Mouse (Mus musculus) heart, adult 2 months (tissue): ENCODE results near the gene Capn6. TPM values are rescaled to one million over a fixed set of nuclear protein-coding genes. Genes with fewer than 3 reads are reported as not detected.

Experiments
- DNase-seq, 2 experiments: peaks; one replicate each; pipeline ENCODE4 v3.0.0; 2021
- H3K27ac ChIP-seq: fragments of 200-600 bp; 2 replicates; pipeline ENCODE4 v1.8.1; 2022
- H3K27me3 ChIP-seq: fragments of 200-500 bp; 2 replicates; pipeline ENCODE4 v1.6.1; 2012; ENCODE audit warnings: mild to moderate bottlenecking, low read length, inconsistent platforms, mixed read lengths; ENCODE audit not compliant: control insufficient read depth, insufficient read depth
- H3K36me3 ChIP-seq: fragments of 200-500 bp; 2 replicates; pipeline ENCODE4 v1.6.1; 2012; ENCODE audit warnings: low read length, inconsistent platforms; ENCODE audit not compliant: control insufficient read depth, insufficient read depth
- H3K4me1 ChIP-seq: fragments of 200-500 bp; 2 replicates; pipeline ENCODE4 v1.6.1; 2011; ENCODE audit warnings: low read length; ENCODE audit not compliant: control insufficient read depth, insufficient read depth
- H3K4me3 ChIP-seq: fragments of 200-600 bp; 2 replicates; pipeline ENCODE4 v1.8.1; 2022
- H3K79me2 ChIP-seq: fragments of 200-500 bp; replicated peaks from 2 replicates; pipeline ENCODE4 v1.6.1; 2012; ENCODE audit warnings: mild to moderate bottlenecking, inconsistent platforms, low read length, moderate library complexity, mixed read lengths; ENCODE audit not compliant: control insufficient read depth, insufficient read depth
- H3K9ac ChIP-seq: fragments of 200-500 bp; 2 replicates; pipeline ENCODE4 v1.6.1; 2012; ENCODE audit warnings: low read depth, mild to moderate bottlenecking, control low read depth, inconsistent platforms, low read length, mixed read lengths
- CTCF ChIP-seq: fragments of 200-600 bp; IDR thresholded peaks from 2 replicates; pipeline ENCODE4 v1.8.1; 2022; ENCODE audit warnings: antibody characterized with exemption, mild to moderate bottlenecking, moderate library complexity
- EP300 ChIP-seq: fragments of 200-500 bp; IDR thresholded peaks from 2 replicates; pipeline ENCODE4 v1.6.1; 2011; ENCODE audit warnings: low read depth, low read length, control low read depth; ENCODE audit not compliant: insufficient read depth
- POLR2A ChIP-seq: fragments of 200-500 bp; IDR thresholded peaks from 2 replicates; pipeline ENCODE4 v1.6.1; 2011; ENCODE audit warnings: mild to moderate bottlenecking, low read depth, low read length, control low read depth; ENCODE audit not compliant: insufficient read depth
- WGBS: fragments of 180-500 bp; shearing (Covaris S2); methylation state at CpG from one replicate; pipeline ENCODE4 v1.1.7; 2018; 5-methylcytosine and 5-hydroxymethylcytosine counted together
- intact Hi-C: fragments of 180-260 bp; cut with DNase I; formaldehyde crosslinking; loops from one replicate; pipeline ENCODE4 v1.15.1; 2025
- microRNA-seq, 2 experiments: library from miRNA; unstranded; fragments of <30 nt; microRNA quantifications; one replicate each; pipeline ENCODE4 v1.2.0; 2021
- polyA plus RNA-seq: library from polyadenylated mRNA; depleted of rRNA; stranded (reverse); fragments of >200 nt; gene quantifications from 2 replicates; pipeline ENCODE4 v1.2.3, GENCODE M21; 2012; rRNA removed
- total RNA-seq, 2 experiments: library from RNA; stranded (reverse); gene quantifications; 2 replicates each; pipeline ENCODE4 v1.2.3; 2021

Gene Capn6
- total and polyA plus RNA-seq, 3 experiments = 0.57 to 0.98 (median 0.94) TPM

DNA sequence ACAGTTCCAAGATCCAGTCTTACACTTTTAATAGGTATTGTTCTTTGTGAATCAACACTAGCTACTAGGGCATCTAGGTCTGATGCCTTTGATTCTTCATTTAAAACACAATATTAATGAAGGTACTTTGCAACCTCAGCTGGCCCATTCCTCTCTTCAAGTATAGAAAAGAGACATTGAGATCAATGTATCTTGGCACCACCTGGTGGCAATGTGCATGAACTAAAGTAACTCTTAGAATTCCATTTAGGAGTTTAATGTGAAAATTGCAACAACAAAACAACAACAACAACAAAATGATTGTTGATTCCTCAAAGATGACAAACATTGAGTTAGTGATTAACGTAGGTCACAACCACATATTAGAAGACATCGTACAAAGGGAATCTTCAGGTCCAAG lies 8.3 kb downstream of the Capn6 start:
- Histone ChIP-seq H3K9ac (no peak overlapping the region), H3K4me3 (no peak overlapping the region), H3K27ac (no peak overlapping the region), H3K79me2 (no peaks in the 10 kb centered on the region), H3K36me3 (no peaks in the 10 kb centered on the region), H3K27me3 (no peaks in the 10 kb centered on the region), H3K4me1 (no peaks in the 10 kb centered on the region)
- TF ChIP-seq CTCF (no peak), EP300 (no peak), POLR2A (no peak)
- DNase-seq = no peak
- intact Hi-C loops = no loop called here
- WGBS = 96% methylated on average over 2 of the region's 2 CpGs

GRCm38 (mm10) chrX:143815948-143816347 lies 11.3 kb downstream of the Capn6 start:
- Histone ChIP-seq H3K27me3 (no peaks in the 10 kb centered on the region), H3K36me3 (no peaks in the 10 kb centered on the region), H3K27ac (no peak overlapping the region), H3K9ac (no peak overlapping the region), H3K79me2 (no peaks in the 10 kb centered on the region), H3K4me3 (no peak overlapping the region), H3K4me1 (no peaks in the 10 kb centered on the region)
- 43% methylated on average over 1 of the region's 1 CpGs for WGBS
- intact Hi-C loops = no loop called here
- DNase-seq = no peak
- TF ChIP-seq EP300 (no peak), POLR2A (no peak), CTCF (no peak)

DNA sequence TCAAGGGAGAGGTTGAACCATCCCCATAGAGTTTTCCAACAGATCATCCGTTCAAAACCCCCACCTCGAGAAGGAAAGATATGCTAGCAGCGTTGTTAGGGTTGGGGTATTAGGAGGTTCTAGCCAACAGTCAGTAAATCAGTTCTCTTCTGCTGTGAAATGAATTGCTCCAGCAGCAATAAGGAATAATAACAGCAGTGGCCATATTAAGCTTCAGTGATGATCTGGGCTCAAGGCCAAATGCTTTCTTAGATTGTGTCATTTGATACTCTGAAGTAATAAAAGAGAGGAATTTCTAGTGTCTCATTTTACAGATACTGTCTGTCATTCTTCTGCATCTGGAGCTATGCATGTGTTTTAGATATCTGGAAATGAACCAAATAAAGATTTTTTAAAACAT lies 64.7 kb downstream of the Capn6 start:
- Histone ChIP-seq H3K36me3 (no peaks in the 10 kb centered on the region), H3K27me3 (no peaks in the 10 kb centered on the region), H3K79me2 (no peaks in the 10 kb centered on the region), H3K9ac (no peak overlapping the region), H3K4me1 (no peaks in the 10 kb centered on the region), H3K27ac (no peak overlapping the region), H3K4me3 (no peak overlapping the region)
- WGBS = 74% methylated on average over 3 of the region's 3 CpGs
- intact Hi-C loops = no loop called here
- TF ChIP-seq EP300 (no peak), CTCF (no peak), POLR2A (no peak)
- DNase-seq = no peak

Small RNA genes lying within 50 kb of the gene (microRNA-seq; reads per million reads assigned to microRNA genes)
- 0 reads per million in 2 experiments for gene Gm47298

Other genes with a start within 250 kb of the Capn6 start
- not detected for gene Dcx, start 105.9 kb upstream of the Capn6 start, total RNA-seq
- not detected in 2 replicates for gene Dcx, start 105.9 kb upstream of the Capn6 start, polyA plus RNA-seq